Mouse (Mus musculus) kidney, postnatal 36 days (tissue): ENCODE measurements at regions not wholly inside any gene's neighbourhood (a gene's known extent, or its start where the extent isn't known, plus 50 kb on each side); places are given as distances from the start of the nearest gene placed in this dataset.

ENCODE experiments used
- DNase-seq, 2 experiments: peaks; one replicate each; pipeline ENCODE4 v3.0.0; 2021 to 2022; ENCODE audit warnings: mixed read lengths in 2 of 2

DNA sequence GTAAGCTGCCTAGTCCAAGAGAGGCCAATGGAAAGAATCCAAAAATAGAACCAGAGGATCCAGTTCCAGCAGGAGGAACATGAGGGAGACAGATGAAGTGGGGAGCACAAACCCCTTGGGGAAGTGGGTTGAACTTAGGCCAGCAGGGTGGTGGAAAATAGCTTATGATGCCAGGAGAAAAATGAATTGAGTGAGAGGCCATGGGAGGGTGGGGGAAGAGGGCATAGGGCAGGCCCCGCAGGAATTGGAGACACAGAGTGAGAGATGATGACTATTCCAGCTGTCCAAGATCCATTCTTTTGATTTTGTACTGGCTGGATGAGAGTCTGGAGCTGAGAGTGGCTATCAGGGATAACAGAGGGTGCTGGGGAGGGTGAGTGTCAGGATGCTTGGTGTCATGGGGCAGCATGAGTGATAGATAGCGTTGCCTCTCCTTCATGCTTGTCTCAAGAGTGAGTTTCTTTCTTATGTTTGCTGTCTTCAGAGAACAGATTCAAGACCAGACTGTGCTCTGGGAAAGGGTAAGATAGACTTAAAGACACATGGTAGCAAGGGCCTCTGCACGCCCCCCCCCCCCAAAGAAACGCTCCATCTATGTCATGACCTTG lies 90.3 kb upstream of the Tnp1 start:
- peak; percentile 14 to 24 for DNase-seq

DNA sequence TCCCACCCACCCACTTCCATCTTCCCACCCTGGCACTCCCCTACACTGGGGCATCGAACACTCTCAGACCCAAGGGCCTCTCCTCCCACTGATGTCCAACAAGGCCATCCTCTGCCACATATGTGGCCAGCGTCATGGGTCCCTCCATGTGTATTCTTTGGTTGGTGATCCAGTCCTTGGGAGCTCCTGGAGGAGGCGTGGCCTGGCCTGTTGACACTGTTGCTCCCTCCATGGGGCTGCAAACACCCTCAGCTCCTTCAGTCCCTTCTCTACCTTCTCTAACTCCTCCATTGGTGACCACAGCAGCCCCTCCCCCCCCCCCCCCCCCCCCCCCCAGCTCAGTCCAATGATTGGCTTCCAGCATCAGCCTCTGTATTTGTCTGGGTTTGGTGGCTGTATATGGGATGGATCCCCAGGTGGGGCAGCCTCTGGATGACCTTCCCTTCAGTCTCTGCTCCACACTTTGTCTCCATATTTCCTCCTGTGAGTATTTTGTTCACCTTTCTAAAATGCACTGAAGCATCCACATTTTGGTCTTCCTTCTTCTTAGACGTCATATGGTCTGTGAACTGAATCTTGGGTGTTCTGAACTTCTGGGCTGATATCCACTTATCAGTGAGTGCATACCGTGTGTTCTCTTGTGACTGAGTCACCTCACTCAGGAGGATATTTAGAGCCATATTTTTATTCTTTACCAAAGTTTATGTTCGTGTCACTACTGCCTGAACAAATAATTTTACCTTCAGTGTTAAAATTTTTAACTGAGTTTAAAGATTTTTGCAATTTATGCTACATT lies 82.1 kb upstream of the Tnp1 start:
- no peak for DNase-seq

GRCm38 (mm10) chr1:73089636-73090035 lies 73.9 kb upstream of the Tnp1 start:
- no peak for DNase-seq

GRCm38 (mm10) chr1:73088494-73088893 lies 72.8 kb upstream of the Tnp1 start:
- DNase-seq = no peak

GRCm38 (mm10) chr1:73084946-73085345 lies 69.2 kb upstream of the Tnp1 start:
- DNase-seq = no peak

DNA sequence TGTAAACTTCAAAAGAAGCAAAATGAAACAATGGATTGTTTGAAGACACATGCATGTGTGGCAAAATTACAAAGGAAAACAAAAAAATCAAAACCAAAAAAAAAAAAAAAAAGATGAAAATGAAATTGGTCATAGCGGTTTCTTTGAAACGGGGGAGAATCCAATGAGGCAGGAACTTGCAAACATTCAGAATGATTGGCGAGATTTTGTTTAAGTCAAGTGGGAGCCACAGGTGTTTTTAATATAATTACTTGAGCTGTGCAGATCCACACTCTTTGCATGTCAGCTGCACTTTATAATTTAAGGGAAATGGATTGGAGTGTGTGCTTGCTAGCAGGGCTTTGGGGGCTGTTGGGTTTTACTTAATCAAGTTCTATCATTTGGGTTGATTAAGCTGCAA lies 67.7 kb upstream of the Tnp1 start:
- no peak for DNase-seq

DNA sequence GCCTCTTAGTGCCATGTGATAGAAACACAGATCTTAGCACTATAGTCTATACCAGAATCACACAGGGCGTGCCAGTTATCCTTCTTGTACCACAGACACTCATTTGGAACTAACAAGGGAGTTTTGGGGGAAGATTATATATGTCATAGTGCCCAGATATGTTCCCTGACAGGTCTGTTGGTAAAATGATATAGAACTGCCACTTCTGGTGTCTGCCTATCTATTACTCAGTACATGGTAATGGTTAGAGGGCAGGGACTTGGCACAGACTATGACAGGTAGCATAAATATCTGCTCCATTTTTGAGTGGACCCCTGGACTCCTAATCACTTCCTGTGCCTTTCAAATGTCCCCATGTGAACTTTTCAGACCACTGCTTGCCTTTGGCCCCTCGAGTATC lies 63.8 kb upstream of the Tnp1 start:
- DNase-seq = no peak

DNA sequence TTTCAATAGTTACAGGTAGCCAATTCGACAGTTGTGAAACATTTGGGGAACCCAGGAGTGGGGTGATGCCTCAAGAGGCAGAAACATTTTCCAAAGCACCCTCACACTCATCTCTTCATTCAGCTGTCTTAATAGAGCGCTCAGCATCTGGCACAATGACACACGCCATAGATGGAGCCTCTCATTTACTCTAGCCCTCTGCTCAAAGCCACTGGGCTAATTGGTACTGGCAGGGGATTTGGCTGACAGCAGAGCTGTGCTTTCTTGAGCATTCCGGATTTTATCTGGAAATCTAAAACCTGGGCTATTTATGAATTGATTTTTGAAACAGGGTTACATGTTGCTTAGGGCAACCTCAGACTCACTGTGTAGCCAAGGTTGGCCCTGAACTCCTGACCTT lies 61.4 kb upstream of the Tnp1 start:
- no peak for DNase-seq

- DNase-seq = no peak
Measured at GRCm38 (mm10) chr1:73075699-73076373, 60.1 kb upstream of the Tnp1 start.

DNA sequence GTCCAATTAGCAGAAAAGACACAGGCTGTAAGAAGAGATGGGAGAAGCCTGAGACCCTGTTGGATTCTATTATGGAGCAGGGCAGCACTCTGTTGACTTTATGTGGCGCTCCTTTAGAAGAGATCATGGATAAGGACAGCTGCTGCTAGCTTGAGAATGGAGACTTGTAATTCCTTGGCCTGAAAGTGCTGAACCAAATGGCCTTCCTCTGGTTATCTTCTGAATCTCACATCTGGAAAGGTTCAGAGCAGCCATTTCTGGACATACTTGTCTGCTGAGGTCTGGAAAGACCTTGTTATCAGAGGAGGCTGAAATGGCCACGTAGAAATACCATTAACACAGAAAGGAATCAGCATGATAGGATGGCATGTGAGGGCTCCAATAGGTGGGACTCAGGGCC lies 59.5 kb upstream of the Tnp1 start:
- no peak for DNase-seq

DNA sequence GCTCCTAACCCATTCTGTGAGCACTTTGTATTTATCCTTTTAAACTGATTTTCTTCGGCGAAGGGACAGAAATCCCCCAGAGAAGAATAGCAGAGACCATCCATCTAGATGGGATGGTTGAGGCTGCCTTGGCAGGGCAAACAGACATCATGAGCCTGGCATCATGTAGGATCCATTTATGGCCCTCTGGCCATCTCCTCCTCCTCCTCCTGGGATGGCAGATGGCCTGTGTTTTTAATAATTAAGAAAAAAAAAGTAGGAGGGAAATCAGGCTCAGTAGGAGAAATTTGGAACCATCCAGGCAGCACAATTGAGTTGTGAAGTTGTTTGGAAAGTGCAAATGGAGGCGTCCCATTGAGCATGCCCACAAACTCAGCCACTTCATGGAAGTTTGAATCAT lies 58.8 kb upstream of the Tnp1 start:
- DNase-seq = no peak

DNA sequence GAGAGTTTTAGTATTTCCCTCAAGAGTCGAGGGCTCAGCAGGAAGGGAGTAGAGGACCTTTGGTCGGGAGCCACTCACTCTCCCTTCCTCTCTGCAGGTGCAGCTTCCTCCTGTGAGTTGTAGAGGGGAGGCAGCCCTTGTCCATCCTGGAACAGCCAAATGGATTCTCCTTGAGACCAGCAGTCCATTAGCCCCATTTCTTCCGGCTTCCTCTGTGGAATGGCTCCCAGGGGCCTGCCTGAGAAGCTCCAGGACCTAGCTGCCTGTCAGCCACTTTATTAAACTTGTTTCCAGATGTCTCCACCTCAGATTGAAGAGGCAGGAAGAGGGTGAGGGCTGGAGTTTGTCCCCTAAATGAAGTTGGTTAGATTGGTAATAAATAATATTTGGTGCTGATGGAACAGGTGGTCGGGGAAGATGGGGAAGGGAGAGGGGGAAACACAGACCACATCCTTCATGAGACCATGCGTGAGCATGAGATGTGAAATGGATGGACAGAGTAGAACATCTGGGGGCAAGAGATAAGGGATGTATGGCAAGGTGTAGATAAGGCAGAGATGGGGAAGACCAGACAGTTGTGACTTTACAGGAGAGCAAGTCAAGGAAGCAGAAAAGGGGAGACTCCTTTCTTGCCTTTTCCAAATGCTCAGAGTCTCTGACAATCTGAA lies 56.7 kb upstream of the Tnp1 start:
- no peak for DNase-seq

DNA sequence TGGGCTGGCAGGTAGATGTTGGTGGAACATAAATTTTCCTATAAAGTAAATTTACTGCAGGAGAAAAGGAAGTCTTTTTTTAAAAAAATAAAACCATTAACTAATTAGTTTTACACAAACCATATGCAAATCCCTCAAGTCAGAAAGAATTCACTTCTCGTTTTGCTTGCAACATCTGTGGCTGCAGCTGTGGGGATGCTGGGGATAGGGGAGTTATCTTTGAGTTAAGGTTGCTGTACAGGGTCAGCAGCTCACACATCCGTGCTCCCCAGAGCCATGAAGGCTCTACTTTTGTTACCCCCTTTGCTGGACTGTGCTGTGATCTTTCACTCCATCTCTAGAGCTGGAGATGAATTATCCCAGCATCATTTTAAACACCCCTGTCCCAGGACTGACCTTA lies 54.4 kb upstream of the Tnp1 start:
- no peak for DNase-seq
